Mouse (Mus musculus): ENCODE measurements around the gene Scmh1.

Gene Scmh1

DNA sequence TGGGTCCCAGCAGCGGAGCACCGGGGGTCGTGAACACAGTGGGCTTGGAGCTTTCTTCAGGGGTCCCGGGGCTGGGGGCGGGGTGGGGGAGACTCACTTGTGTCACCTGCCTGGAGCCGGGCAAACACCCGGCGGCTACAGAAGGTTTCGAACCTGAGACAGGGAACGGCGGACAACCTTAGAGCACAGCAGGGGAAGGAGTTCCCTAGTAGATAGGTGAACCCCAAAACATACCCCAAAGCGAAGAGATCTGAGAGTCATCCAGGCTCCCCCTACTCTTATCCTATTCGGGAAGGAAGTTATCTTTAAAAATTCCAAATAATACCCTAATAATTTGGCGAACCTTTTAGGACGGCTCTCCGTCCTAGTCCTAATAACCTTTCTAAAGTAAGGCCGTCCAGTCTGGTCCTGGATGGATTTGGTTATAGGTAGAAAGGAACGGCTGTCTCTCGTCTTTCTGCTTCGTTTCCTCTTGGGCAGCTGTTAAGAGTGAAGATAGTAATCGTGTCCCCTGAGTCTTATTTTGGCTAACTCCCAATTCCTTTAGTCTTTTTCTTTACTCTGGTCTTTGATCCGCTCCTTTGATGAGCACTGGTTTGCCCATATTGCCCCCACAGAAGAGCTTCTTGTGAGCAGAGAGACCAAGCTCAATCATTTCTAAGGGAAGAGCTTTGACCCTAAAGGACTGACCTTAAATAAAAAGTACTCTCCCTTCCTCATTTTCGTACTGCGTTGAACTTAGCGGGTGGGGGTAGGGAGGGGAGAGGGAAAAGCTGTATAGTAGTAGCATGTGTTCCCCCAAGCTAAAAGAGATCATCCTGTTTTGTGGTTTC, 941 bp downstream of the Scmh1 start:
- peak; percentile 38 for DNase-seq (ENCODE audit: low read depth, low spot score)

DNA sequence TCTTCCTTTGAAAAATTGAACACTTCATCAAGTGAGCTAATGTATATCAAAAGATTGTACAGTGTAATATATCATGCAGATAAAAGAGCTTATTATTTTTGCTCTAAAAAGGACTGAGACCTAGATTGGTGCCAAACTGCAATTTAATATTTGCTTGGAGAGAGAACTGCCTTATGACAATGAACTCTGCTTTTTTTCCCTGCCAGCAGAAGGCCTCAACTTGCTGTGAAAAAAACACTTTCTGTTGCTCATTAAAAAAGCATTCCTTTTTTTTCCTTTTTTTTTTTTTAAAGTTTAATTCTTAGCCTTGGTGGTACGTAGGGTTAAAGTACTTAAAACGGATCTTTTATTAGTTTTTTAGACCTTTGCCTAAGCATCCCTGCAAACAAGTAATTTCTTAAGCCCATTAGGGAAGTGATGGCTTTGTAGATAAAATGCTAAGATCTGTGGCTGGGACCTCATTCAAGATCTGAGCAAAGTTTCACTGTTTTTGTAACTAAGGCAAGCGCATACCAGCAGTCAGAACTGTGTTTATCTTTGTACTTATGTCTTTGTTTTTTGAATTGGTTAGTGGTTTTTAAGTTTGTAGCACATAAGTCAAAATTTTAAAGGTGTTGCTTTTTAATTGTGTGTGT, 1.7 kb downstream of the Scmh1 start:
- no peak for DNase-seq (ENCODE audit: low read depth, low spot score)

- DNase-seq (ENCODE audit: low read depth, low spot score): no peak
Observed at GRCm38 (mm10) chr4:120418053-120418452, 13.0 kb downstream of the Scmh1 start.

- no peak for DNase-seq (ENCODE audit: low read depth, low spot score)
Observed at GRCm38 (mm10) chr4:120420193-120420592, 15.1 kb downstream of the Scmh1 start.

DNA sequence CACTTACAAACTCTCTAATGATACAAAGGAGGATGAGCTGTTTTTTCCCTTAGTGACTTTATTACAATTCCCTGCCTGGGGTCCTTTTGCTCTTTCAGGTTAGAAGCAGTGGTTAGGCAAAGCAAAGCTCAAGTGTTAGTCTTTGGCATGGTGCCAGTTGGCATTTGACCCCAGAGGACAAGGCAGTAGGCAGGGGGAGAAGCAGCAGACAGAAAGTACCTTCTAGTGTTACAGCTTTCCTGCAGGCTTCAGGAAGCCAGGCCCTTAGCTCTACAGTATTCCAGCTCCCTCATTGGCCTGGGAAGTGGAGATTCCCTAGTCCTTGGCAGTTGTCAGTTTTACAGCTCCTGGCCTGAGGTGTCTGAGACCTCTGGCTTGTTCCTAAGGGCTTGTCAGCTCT, 15.6 kb downstream of the Scmh1 start:
- no peak for DNase-seq (ENCODE audit: low read depth, low spot score)

- DNase-seq (ENCODE audit: low read depth, low spot score): no peak
Observed at GRCm38 (mm10) chr4:120430601-120431000, 25.5 kb downstream of the Scmh1 start.

GRCm38 (mm10) chr4:120432599-120433373, 27.7 kb downstream of the Scmh1 start:
- DNase-seq (ENCODE audit: low read depth, low spot score): peak; percentile 79

DNA sequence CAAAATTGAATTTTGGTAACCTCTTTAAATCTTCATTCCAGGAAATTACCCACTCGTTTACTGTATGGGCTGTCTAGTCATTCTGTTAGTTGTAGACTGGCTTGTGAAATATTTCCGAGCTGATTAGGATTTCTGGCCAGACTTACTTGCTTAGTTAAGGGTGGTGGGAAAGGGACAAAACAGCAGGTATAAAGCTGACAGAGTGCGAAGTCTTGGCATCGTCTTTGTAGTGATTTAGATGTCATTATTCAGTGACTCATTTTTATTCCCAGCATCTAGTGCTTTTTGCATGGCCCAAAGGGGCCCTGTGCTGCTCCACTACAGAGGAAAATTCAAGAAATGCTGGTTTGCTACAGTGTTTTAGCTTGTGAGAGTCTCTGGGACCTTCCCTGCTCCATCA, 56.7 kb downstream of the Scmh1 start:
- DNase-seq (ENCODE audit: low read depth, low spot score): no peak

GRCm38 (mm10) chr4:120472946-120473345, 67.9 kb downstream of the Scmh1 start:
- no peak for DNase-seq (ENCODE audit: low read depth, low spot score)

GRCm38 (mm10) chr4:120487707-120488106, 82.6 kb downstream of the Scmh1 start:
- DNase-seq (ENCODE audit: low read depth, low spot score): no peak

DNA sequence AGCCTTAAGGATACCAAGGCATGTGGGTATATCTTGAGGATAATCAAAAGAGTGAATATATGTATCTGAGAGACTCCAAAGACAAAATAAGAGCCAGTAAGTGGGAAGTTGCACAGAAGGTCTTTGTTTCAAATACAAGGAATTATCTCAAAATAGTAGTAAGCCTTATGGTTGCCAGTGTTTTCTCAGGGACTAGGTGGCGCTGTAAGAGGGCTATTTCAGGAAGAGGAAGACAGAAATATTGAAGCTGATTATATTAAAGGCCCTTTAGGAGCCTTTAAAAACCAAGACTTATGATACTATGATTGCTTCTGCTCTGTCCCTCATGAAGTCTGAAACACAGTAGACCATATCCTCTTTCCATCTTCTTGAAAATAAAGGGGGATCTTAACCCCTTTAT, 101.9 kb downstream of the Scmh1 start:
- no peak for DNase-seq (ENCODE audit: low read depth, low spot score)

- no peak for DNase-seq (ENCODE audit: low read depth, low spot score)
Observed at GRCm38 (mm10) chr4:120511203-120511602, 106.1 kb downstream of the Scmh1 start.

- DNase-seq (ENCODE audit: low read depth, low spot score): no peak
Observed at GRCm38 (mm10) chr4:120514366-120514765, 109.3 kb downstream of the Scmh1 start.

GRCm38 (mm10) chr4:120516491-120516890, 111.4 kb downstream of the Scmh1 start:
- no peak for DNase-seq (ENCODE audit: low read depth, low spot score)

DNA sequence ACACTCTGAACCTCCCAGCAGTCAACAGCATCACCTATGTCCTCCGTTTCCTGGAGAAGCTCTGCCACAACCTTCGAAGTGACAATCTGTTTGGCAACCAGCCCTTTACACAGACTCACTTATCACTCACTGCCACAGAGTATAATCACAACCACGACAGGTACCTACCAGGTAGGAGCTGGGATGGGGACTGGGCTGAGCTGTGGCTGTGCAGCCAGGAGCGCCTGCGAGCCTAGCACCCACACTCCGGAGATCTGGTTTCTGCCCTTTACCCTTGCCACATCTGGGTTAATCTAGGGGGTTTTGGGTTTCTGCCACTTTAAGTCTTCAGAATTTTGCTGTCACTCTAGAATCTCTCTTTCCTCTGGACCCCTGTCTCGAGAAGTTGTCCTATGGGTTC, 111.8 kb downstream of the Scmh1 start:
- no peak for DNase-seq (ENCODE audit: low read depth, low spot score)

GRCm38 (mm10) chr4:120517335-120517734, 112.3 kb downstream of the Scmh1 start:
- DNase-seq (ENCODE audit: low read depth, low spot score): no peak

DNA sequence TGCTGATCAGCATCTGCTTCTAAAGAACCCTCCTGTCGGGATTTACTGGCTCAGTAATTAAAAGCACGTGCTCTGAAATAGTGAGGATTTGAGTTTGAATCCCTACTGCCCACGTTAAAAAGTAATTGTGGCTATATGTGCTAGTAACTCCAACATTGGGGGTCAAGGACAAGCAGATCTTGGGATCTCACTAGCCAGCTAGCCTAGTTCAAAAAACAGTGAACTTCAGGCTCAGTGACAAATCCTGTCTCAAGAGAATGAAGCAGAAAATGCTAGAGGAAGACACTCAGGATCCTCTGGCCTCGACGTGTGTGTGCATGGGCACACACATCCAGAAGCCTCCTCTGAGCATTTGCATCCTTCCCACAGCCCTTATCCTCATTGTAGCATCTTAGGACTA, 116.7 kb downstream of the Scmh1 start:
- DNase-seq (ENCODE audit: low read depth, low spot score): no peak

- no peak for DNase-seq (ENCODE audit: low read depth, low spot score)
Observed at GRCm38 (mm10) chr4:120522351-120522750, 117.3 kb downstream of the Scmh1 start.

- DNase-seq (ENCODE audit: low read depth, low spot score): no peak
Observed at GRCm38 (mm10) chr4:120523092-120523491, 118.0 kb downstream of the Scmh1 start.

DNA sequence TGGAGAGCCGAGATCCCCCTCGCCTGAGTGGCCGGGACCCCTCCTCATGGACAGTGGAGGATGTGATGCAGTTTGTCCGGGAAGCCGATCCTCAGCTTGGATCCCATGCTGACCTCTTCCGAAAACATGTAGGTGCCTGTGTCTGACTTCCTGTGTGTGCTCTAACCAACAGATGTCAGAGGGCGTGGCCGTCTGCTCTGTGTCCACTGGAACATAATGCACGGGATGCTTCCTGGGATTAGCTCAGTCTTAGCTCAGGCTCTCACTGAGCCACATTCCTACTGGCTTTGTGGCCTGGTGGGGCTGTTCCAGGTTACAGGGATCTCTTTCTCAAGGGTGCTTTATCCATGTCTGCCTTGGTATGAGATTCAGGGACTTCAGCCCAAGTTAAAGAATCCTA, 123.1 kb downstream of the Scmh1 start:
- DNase-seq (ENCODE audit: low read depth, low spot score): peak; percentile 19

- DNase-seq (ENCODE audit: low read depth, low spot score): peak; percentile 29
Observed at GRCm38 (mm10) chr4:120531986-120532385, 126.9 kb downstream of the Scmh1 start, which contains the start of gene Slfnl1. Gene Slfnl1, plus strand, starts transcription at chr4:120532231.

- DNase-seq (ENCODE audit: low read depth, low spot score): peak; percentile 45
Observed at GRCm38 (mm10) chr4:120538664-120539063, 133.6 kb downstream of the Scmh1 start.

Data from ZHBTc4 (cell line).